Mouse (Mus musculus): ENCODE data around the gene Bbip1.

Gene Bbip1

GRCm38 (mm10) chr19:53892061-53892460 lies 52.4 kb downstream of the Bbip1 start, which contains the start of gene Pdcd4:
Pdcd4 (plus strand) TSS chr19:53892231.
- DNase-seq (ENCODE audit: extremely low read depth, insufficient read length, low spot score) = no peak

- DNase-seq (ENCODE audit: extremely low read depth, insufficient read length, low spot score) = no peak
Observed at GRCm38 (mm10) chr19:53891569-53891968, 52.9 kb downstream of the Bbip1 start.

GRCm38 (mm10) chr19:53890781-53891251 lies 53.6 kb downstream of the Bbip1 start:
- DNase-seq (ENCODE audit: extremely low read depth, insufficient read length, low spot score) = no peak

GRCm38 (mm10) chr19:53890274-53890673 lies 54.2 kb downstream of the Bbip1 start:
- no peak for DNase-seq (ENCODE audit: extremely low read depth, insufficient read length, low spot score)

GRCm38 (mm10) chr19:53889555-53889954 lies 54.9 kb downstream of the Bbip1 start:
- DNase-seq (ENCODE audit: extremely low read depth, insufficient read length, low spot score) = no peak

GRCm38 (mm10) chr19:53888331-53888730 lies 56.1 kb downstream of the Bbip1 start:
- no peak for DNase-seq (ENCODE audit: extremely low read depth, insufficient read length, low spot score)

- DNase-seq (ENCODE audit: extremely low read depth, insufficient read length, low spot score) = no peak
Observed at GRCm38 (mm10) chr19:53887822-53888221, 56.6 kb downstream of the Bbip1 start.

GRCm38 (mm10) chr19:53886576-53887370 lies 57.7 kb downstream of the Bbip1 start:
- DNase-seq (ENCODE audit: extremely low read depth, insufficient read length, low spot score) = no peak

- no peak for DNase-seq (ENCODE audit: extremely low read depth, insufficient read length, low spot score)
Observed at GRCm38 (mm10) chr19:53885450-53885849, 59.0 kb downstream of the Bbip1 start.

GRCm38 (mm10) chr19:53881786-53882185 lies 62.6 kb downstream of the Bbip1 start:
- DNase-seq (ENCODE audit: extremely low read depth, insufficient read length, low spot score) = no peak

- no peak for DNase-seq (ENCODE audit: extremely low read depth, insufficient read length, low spot score)
Observed at GRCm38 (mm10) chr19:53880460-53880859, 64.0 kb downstream of the Bbip1 start.
